Mouse (Mus musculus): ENCODE data around the gene Cisd1. TPM values are rescaled to one million over a fixed set of nuclear protein-coding genes. Genes with fewer than 3 reads are reported as not detected.

Cisd1 gene
- total and polyA plus RNA-seq, 2 experiments from 2014 or later, result 170 to 403 TPM

GRCm38 (mm10) chr10:71330070-71330469 is 14.7 kb downstream of the Cisd1 start:
- Histone ChIP-seq H3K4me3 (ENCODE audit: low read depth, low read length) (no peak overlapping the region), H3K9me3 (replicated peaks; ENCODE audit: control insufficient read depth, low read length) (no peaks in the 10 kb centered on the region), H3K4me2 (ENCODE audit: low read depth, low read length) (no peak overlapping the region), H3K36me3 (replicated peaks; ENCODE audit: control insufficient read depth, insufficient read depth, low read length) (peaks cover 58% of the 10 kb centered on the region), H3K4me1 (ENCODE audit: control insufficient read depth, insufficient read depth) (no peaks in the 10 kb centered on the region), H3K27ac (ENCODE audit: low read depth) (no peak overlapping the region), H3K9ac (replicated peaks; ENCODE audit: low read depth, low read length) (no peak overlapping the region), H3K27me3 (ENCODE audit: control insufficient read depth, insufficient read depth, low read length) (no peaks in the 10 kb centered on the region)
- ATAC-seq (ENCODE audit: insufficient read depth, low read depth) (no peak), DNase-seq (ENCODE audit: low spot score) (no peak)
- TF ChIP-seq EP300 (IDR thresholded peaks at IDR 0.05; ENCODE audit: low read depth) (no peak), CTCF (IDR thresholded peaks at IDR 0.05; ENCODE audit: low read depth) (no peak)
- WGBS, result 93% methylated on average over 12 of the region's 12 CpGs

- H3K27ac ChIP-seq (ENCODE audit: low read depth), result no peak overlapping the region
- no peak for ATAC-seq (ENCODE audit: insufficient read depth, low read depth)
- H3K36me3 ChIP-seq (replicated peaks; ENCODE audit: control insufficient read depth, insufficient read depth, low read length), result peaks cover 50% of the 10 kb centered on the region
- no peaks in the 10 kb centered on the region for H3K9me3 ChIP-seq (replicated peaks; ENCODE audit: control insufficient read depth, low read length)
- DNase-seq (ENCODE audit: low spot score), result no peak
- WGBS, result 95% methylated on average over 6 of the region's 6 CpGs
- H3K27me3 ChIP-seq (ENCODE audit: control insufficient read depth, insufficient read depth, low read length), result no peaks in the 10 kb centered on the region
- H3K4me1 ChIP-seq (ENCODE audit: control insufficient read depth, insufficient read depth), result no peaks in the 10 kb centered on the region
- H3K4me2 ChIP-seq (ENCODE audit: low read depth, low read length), result no peak overlapping the region
- no peak for TF ChIP-seq EP300 (IDR thresholded peaks at IDR 0.05; ENCODE audit: low read depth)
- no peak for TF ChIP-seq CTCF (IDR thresholded peaks at IDR 0.05; ENCODE audit: low read depth)
- no peak overlapping the region for H3K4me3 ChIP-seq (ENCODE audit: low read depth, low read length)
- H3K9ac ChIP-seq (replicated peaks; ENCODE audit: low read depth, low read length), result no peak overlapping the region
Observed at GRCm38 (mm10) chr10:71329295-71329694, 15.5 kb downstream of the Cisd1 start.

DNA sequence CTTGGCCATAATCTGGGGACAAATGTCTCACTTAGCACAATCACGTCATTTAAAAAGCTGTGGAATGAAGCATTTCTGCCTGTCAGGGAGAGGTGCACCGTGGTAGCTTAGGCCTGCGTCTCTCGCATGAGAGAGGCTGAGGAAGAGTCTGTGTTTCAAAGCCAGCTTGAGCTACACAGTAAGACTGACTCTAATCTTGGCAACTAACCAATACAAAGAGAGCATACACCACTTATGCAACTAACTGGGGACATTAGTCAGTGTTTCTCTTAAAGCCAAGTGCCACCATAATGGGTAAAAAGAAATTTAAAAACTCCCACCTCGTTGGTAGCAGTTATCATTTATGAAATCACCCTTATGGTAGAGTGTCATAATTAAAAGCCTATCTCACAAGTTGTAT is 15.9 kb downstream of the Cisd1 start:
- ATAC-seq (ENCODE audit: insufficient read depth, low read depth), result no peak
- no peak for DNase-seq (ENCODE audit: low spot score)
- 82% methylated on average over 5 of the region's 5 CpGs for WGBS

GRCm38 (mm10) chr10:71328382-71328781 is 16.4 kb downstream of the Cisd1 start:
- Histone ChIP-seq H3K4me3 (ENCODE audit: low read depth, low read length) (no peak overlapping the region), H3K36me3 (replicated peaks; ENCODE audit: control insufficient read depth, insufficient read depth, low read length) (peaks cover 41% of the 10 kb centered on the region), H3K4me1 (ENCODE audit: control insufficient read depth, insufficient read depth) (no peaks in the 10 kb centered on the region), H3K27me3 (ENCODE audit: control insufficient read depth, insufficient read depth, low read length) (no peaks in the 10 kb centered on the region), H3K9ac (replicated peaks; ENCODE audit: low read depth, low read length) (no peak overlapping the region), H3K9me3 (replicated peaks; ENCODE audit: control insufficient read depth, low read length) (no peaks in the 10 kb centered on the region), H3K4me2 (ENCODE audit: low read depth, low read length) (no peak overlapping the region), H3K27ac (ENCODE audit: low read depth) (no peak overlapping the region)
- no peak for TF ChIP-seq EP300 (IDR thresholded peaks at IDR 0.05; ENCODE audit: low read depth)
- TF ChIP-seq CTCF (IDR thresholded peaks at IDR 0.05; ENCODE audit: low read depth), result no peak
- DNase-seq (ENCODE audit: low spot score) (no peak), ATAC-seq (ENCODE audit: insufficient read depth, low read depth) (no peak)
- 77% methylated on average over 6 of the region's 6 CpGs for WGBS

More for the DNA sequence above, 15.9 kb downstream of the Cisd1 start:
- Histone ChIP-seq H3K36me3 (replicated peaks; ENCODE audit: control insufficient read depth, insufficient read depth, low read length) (peaks cover 46% of the 10 kb centered on the region), H3K9ac (replicated peaks; ENCODE audit: low read depth, low read length) (no peak overlapping the region), H3K4me3 (ENCODE audit: low read depth, low read length) (no peak overlapping the region), H3K27me3 (ENCODE audit: control insufficient read depth, insufficient read depth, low read length) (no peaks in the 10 kb centered on the region), H3K4me2 (ENCODE audit: low read depth, low read length) (no peak overlapping the region), H3K9me3 (replicated peaks; ENCODE audit: control insufficient read depth, low read length) (no peaks in the 10 kb centered on the region), H3K27ac (ENCODE audit: low read depth) (no peak overlapping the region), H3K4me1 (ENCODE audit: control insufficient read depth, insufficient read depth) (no peaks in the 10 kb centered on the region)
- no peak for TF ChIP-seq EP300 (IDR thresholded peaks at IDR 0.05; ENCODE audit: low read depth)
- no peak for TF ChIP-seq CTCF (IDR thresholded peaks at IDR 0.05; ENCODE audit: low read depth)

GRCm38 (mm10) chr10:71327386-71327785 is 17.4 kb downstream of the Cisd1 start:
- Histone ChIP-seq H3K36me3 (replicated peaks; ENCODE audit: control insufficient read depth, insufficient read depth, low read length) (peaks cover 31% of the 10 kb centered on the region), H3K27me3 (ENCODE audit: control insufficient read depth, insufficient read depth, low read length) (no peaks in the 10 kb centered on the region), H3K4me2 (ENCODE audit: low read depth, low read length) (no peak overlapping the region), H3K4me1 (ENCODE audit: control insufficient read depth, insufficient read depth) (no peaks in the 10 kb centered on the region), H3K4me3 (ENCODE audit: low read depth, low read length) (no peak overlapping the region), H3K9me3 (replicated peaks; ENCODE audit: control insufficient read depth, low read length) (no peaks in the 10 kb centered on the region), H3K27ac (ENCODE audit: low read depth) (no peak overlapping the region), H3K9ac (replicated peaks; ENCODE audit: low read depth, low read length) (no peak overlapping the region)
- no peak for ATAC-seq (ENCODE audit: insufficient read depth, low read depth)
- WGBS, result 79% methylated on average over 10 of the region's 10 CpGs
- no peak for TF ChIP-seq CTCF (IDR thresholded peaks at IDR 0.05; ENCODE audit: low read depth)
- TF ChIP-seq EP300 (IDR thresholded peaks at IDR 0.05; ENCODE audit: low read depth), result no peak
- DNase-seq (ENCODE audit: low spot score), result no peak

DNA sequence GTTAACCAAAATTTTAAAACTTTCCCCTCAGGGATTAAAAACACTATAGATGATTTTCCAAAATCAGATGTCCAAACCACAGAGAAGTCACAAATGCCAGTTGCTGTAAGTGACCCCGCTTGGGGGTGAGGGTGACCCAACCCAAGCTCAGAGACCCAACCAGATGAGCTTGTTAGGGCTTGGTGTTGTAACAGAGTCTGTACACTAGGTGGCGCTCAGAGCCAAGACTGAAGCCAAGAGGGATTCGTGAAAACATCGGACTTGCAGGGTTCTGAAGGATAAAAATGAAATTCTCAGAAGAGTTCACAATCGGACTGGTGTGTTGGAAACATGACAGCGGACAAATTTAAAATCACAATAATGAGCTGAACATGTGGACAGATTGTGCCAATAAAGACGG is 18.0 kb downstream of the Cisd1 start:
- TF ChIP-seq EP300 (IDR thresholded peaks at IDR 0.05; ENCODE audit: low read depth) (no peak), CTCF (IDR thresholded peaks at IDR 0.05; ENCODE audit: low read depth) (peak; percentile 92)
- Histone ChIP-seq H3K9ac (replicated peaks; ENCODE audit: low read depth, low read length) (no peak overlapping the region), H3K9me3 (replicated peaks; ENCODE audit: control insufficient read depth, low read length) (no peaks in the 10 kb centered on the region), H3K27me3 (ENCODE audit: control insufficient read depth, insufficient read depth, low read length) (no peaks in the 10 kb centered on the region), H3K36me3 (replicated peaks; ENCODE audit: control insufficient read depth, insufficient read depth, low read length) (peaks cover 29% of the 10 kb centered on the region), H3K27ac (ENCODE audit: low read depth) (no peak overlapping the region), H3K4me2 (ENCODE audit: low read depth, low read length) (no peak overlapping the region), H3K4me1 (ENCODE audit: control insufficient read depth, insufficient read depth) (no peaks in the 10 kb centered on the region), H3K4me3 (ENCODE audit: low read depth, low read length) (no peak overlapping the region)
- DNase-seq (ENCODE audit: low spot score), result peak; percentile 45
- ATAC-seq (ENCODE audit: insufficient read depth, low read depth), result no peak
- 8% methylated on average over 7 of the region's 7 CpGs for WGBS
